In the genomic region with DNA sequence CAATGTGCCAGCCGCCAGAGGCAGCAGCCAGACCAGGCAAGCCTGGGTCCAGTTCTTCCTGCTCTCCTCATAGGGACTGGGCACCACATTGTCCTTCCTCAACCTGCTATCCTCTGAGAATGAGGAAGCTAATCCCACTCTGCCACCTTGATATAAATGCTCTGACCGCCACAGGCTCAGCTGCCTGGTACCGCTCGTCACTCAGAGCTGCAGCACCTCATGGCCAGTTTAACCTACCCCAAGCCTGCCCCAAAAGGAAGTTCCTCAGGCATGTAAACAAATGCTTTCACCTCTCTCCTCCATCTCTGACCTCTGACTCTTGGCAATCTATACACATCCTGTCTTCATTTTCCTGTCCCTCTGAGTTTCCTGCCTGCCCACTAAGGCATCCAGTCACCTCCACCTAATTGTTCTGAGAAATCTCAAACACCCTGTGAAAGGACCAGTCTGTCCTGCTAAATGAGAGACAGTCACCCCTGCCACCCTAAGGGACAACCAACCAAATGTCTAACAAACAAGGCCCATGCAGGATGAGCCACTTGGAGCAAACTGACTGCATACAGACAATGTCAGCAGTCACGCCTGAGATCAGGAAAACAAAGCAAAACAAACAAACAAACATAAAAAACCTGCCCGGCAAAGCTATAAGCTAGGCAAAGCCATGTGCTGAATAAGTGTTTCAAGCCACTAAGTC, we compare ENCODE assay signal across 9 mouse cellular contexts. TPM values are rescaled to one million over a fixed set of nuclear protein-coding genes. Genes with fewer than 3 reads are reported as not detected.
DNase-seq lines count a peak whose midpoint lies in the region; ATAC-seq lines count a peak whose summit lies in the region.
"Had no signal": no experiment of that assay in that cellular context is flagged by ENCODE, and none has a peak within 500 bp of the region (broad histone marks: within the 10 kb centered on the region; RNA-seq: fewer than 3 reads in every experiment).

No protein-coding gene starts in this region.

- DNase-seq in heart, adult 11 months, result peak; percentile 95
- DNase-seq in heart, postnatal 14 days, result no peak
- peak; percentile 42 to 48 for DNase-seq in B cell, adult 2 months
- no peak for DNase-seq in layer of hippocampus, adult 18-20 months (ENCODE audit: low spot score in 2 of 2)
- no peak for DNase-seq in right cerebral cortex, adult 18-20 months
- no peak for DNase-seq in spleen, postnatal 36 days (ENCODE audit: low spot score in 2 of 2)
- DNase-seq: spleen, adult 18-20 months had no signal

- ATAC-seq in heart, embryonic 13.5 days (ENCODE audit: extremely low read depth, insufficient number of reproducible peaks, low FRiP score, low TSS enrichment), result no peak
- no peak for ATAC-seq in limb, embryonic 13.5 days (ENCODE audit: low FRiP score, low read depth)

- peaks cover 15% of the 10 kb centered on the region for H3K36me3 ChIP-seq in heart, embryonic 13.5 days
- peaks cover 57% of the 10 kb centered on the region for H3K36me3 ChIP-seq in limb, embryonic 13.5 days

- intact Hi-C loops in heart, postnatal 14 days (cut with DNase I), result no loop called here

- H3K9me3 ChIP-seq in heart, embryonic 13.5 days, result no peaks in the 10 kb centered on the region
- H3K9me3 ChIP-seq in limb, embryonic 13.5 days, result no peaks in the 10 kb centered on the region

- H3K27ac ChIP-seq in heart, embryonic 13.5 days (replicated peaks), result peak overlapping the region; percentile 85
- H3K27ac ChIP-seq in limb, embryonic 13.5 days, result no peak overlapping the region

- H3K4me2 ChIP-seq in heart, embryonic 13.5 days, result peak overlapping the region; percentile 18
- H3K4me2 ChIP-seq in limb, embryonic 13.5 days (replicated peaks), result no peak overlapping the region

- peaks cover 89% of the 10 kb centered on the region for H3K4me1 ChIP-seq in heart, embryonic 13.5 days
- H3K4me1 ChIP-seq in limb, embryonic 13.5 days, result peaks cover 36% of the 10 kb centered on the region

- H3K9ac ChIP-seq in heart, embryonic 13.5 days, result peak overlapping the region; percentile 48; the same call in 1 of the 2 replicates
- 0 out of 2 replicates have a peak overlapping the region, but pooled peaks have one; percentile 8 for H3K9ac ChIP-seq in limb, embryonic 13.5 days

- H3K4me3 ChIP-seq in heart, embryonic 13.5 days, result no peak overlapping the region
- H3K4me3 ChIP-seq in limb, embryonic 13.5 days, result no peak overlapping the region

- H3K27me3 ChIP-seq in heart, embryonic 13.5 days (replicated peaks), result no peaks in the 10 kb centered on the region
- H3K27me3 ChIP-seq in limb, embryonic 13.5 days, result no peaks in the 10 kb centered on the region

- 69% methylated on average over 6 of the region's 6 CpGs for WGBS in heart, embryonic 13.5 days
- 74% methylated on average over 6 of the region's 6 CpGs for WGBS in limb, embryonic 13.5 days

RNA-seq across cellular contexts. Expression of a gene that starts 27.8 kb away (rescaled TPM):
- 10 to 100 TPM; 44.4 to 47.3 TPM for total RNA-seq in heart, postnatal 14 days (2021)
- polyA plus RNA-seq in heart, embryonic 13.5 days (2015; fragmentation: Nextera tagmentation; extraction: Ambion mirVana), result 26.7 and 28.2 TPM in 2 replicates
- polyA plus RNA-seq in limb, embryonic 13.5 days (2015; fragmentation: Nextera tagmentation; extraction: Ambion mirVana), result 53.2 and 57.8 TPM in 2 replicates
- total RNA-seq in layer of hippocampus, adult 18-20 months (2021), result 100 to 1,000 TPM; 158 to 165 TPM

Comparison
In these comparisons a context has a peak if more than half of its experiments do, and no peak if none do; other contexts are left out.
1. DNase-seq: peak in heart, adult 11 months (single experiment) and B cell, adult 2 months (2 of 2); none in heart, postnatal 14 days (0 of 2), layer of hippocampus, adult 18-20 months (0 of 2), right cerebral cortex, adult 18-20 months (single experiment) and spleen, postnatal 36 days (0 of 2).